Mouse (Mus musculus) CH12.LX (cell line): Measurements from ENCODE around the gene B3gnt2.

Experiments
- CTCF ChIP-seq, 2 experiments: IDR thresholded peaks in 1 of 2; conservative IDR thresholded peaks in 1 of 2; 2 replicates each; pipeline ENCODE4 v1.5.1; 2011 to 2012; ENCODE audit warnings: low read depth in 2 of 2, low read length in 2 of 2, improper control_type of control experiment in 1 of 2, inconsistent platforms in 1 of 2, mild to moderate bottlenecking in 1 of 2, moderate library complexity in 1 of 2
- ELF1 ChIP-seq: IDR thresholded peaks from 2 replicates; pipeline ENCODE4 v1.6.1; 2014; ENCODE audit warnings: low read depth, mild to moderate bottlenecking, inconsistent platforms, low read length, improper control_type of control experiment
- MAFK ChIP-seq: IDR thresholded peaks from 2 replicates; pipeline ENCODE4 v1.6.1; 2011; ENCODE audit warnings: low read length, improper control_type of control experiment; ENCODE audit not compliant: insufficient replicate concordance
- NELFE ChIP-seq: IDR thresholded peaks from 2 replicates; pipeline ENCODE4 v1.6.1; 2011; ENCODE audit warnings: low read depth, low read length, improper control_type of control experiment

- TF ChIP-seq MAFK (no peak), NELFE (no peak), CTCF (conservative IDR thresholded peaks at IDR 0.05 in 1 of 2, IDR thresholded peaks at IDR 0.05 in 1 of 2; ENCODE audit: low read depth in 2 of 2, low read length in 2 of 2) (no peak), ELF1 (no peak)
Measured at GRCm38 (mm10) chr11:22858441-22859300, 2.1 kb downstream of the B3gnt2 start.
